Mouse (Mus musculus): ENCODE data around the gene Mex3b.

Gene Mex3b

GRCm38 (mm10) chr7:82867271-82868121 lies at the start of gene Mex3b:
Gene Mex3b (plus strand): TSS chr7:82867333.
- peak; percentile 73 for DNase-seq (ENCODE audit: low spot score)

- no peak for DNase-seq (ENCODE audit: low spot score)
Measured at GRCm38 (mm10) chr7:82819541-82819940, 47.6 kb upstream of the Mex3b start.

GRCm38 (mm10) chr7:82820661-82821060 lies 46.5 kb upstream of the Mex3b start:
- DNase-seq (ENCODE audit: low spot score): no peak

- DNase-seq (ENCODE audit: low spot score): no peak
Measured at GRCm38 (mm10) chr7:82821501-82821900, 45.6 kb upstream of the Mex3b start.

- no peak for DNase-seq (ENCODE audit: low spot score)
Measured at GRCm38 (mm10) chr7:82822528-82822927, 44.6 kb upstream of the Mex3b start.

GRCm38 (mm10) chr7:82828193-82828592 lies 38.9 kb upstream of the Mex3b start:
- DNase-seq (ENCODE audit: low spot score): peak; percentile 15

- no peak for DNase-seq (ENCODE audit: low spot score)
Measured at GRCm38 (mm10) chr7:82829516-82829915, 37.6 kb upstream of the Mex3b start.

GRCm38 (mm10) chr7:82834471-82834870 lies 32.7 kb upstream of the Mex3b start:
- DNase-seq (ENCODE audit: low spot score): no peak

GRCm38 (mm10) chr7:82838414-82838813 lies 28.7 kb upstream of the Mex3b start:
- no peak for DNase-seq (ENCODE audit: low spot score)

- peak; percentile 21 for DNase-seq (ENCODE audit: low spot score)
Measured at GRCm38 (mm10) chr7:82838965-82839675, 28.0 kb upstream of the Mex3b start.

- no peak for DNase-seq (ENCODE audit: low spot score)
Measured at GRCm38 (mm10) chr7:82842222-82842920, 24.8 kb upstream of the Mex3b start.

GRCm38 (mm10) chr7:82850756-82851155 lies 16.4 kb upstream of the Mex3b start:
- peak; percentile 20 for DNase-seq (ENCODE audit: low spot score)

GRCm38 (mm10) chr7:82851670-82852069 lies 15.5 kb upstream of the Mex3b start:
- DNase-seq (ENCODE audit: low spot score): no peak

GRCm38 (mm10) chr7:82854195-82854766 lies 12.9 kb upstream of the Mex3b start:
- no peak for DNase-seq (ENCODE audit: low spot score)

- no peak for DNase-seq (ENCODE audit: low spot score)
Measured at GRCm38 (mm10) chr7:82858611-82859010, 8.5 kb upstream of the Mex3b start.

GRCm38 (mm10) chr7:82860626-82861025 lies 6.5 kb upstream of the Mex3b start:
- DNase-seq (ENCODE audit: low spot score): no peak

- DNase-seq (ENCODE audit: low spot score): no peak
Measured at GRCm38 (mm10) chr7:82863341-82863740, 3.8 kb upstream of the Mex3b start.

- DNase-seq (ENCODE audit: low spot score): no peak
Measured at GRCm38 (mm10) chr7:82864260-82864990, 2.7 kb upstream of the Mex3b start.

GRCm38 (mm10) chr7:82864991-82865771 lies 2.0 kb upstream of the Mex3b start:
- DNase-seq (ENCODE audit: low spot score): peak; percentile 15

GRCm38 (mm10) chr7:82865834-82866485 lies 1.2 kb upstream of the Mex3b start:
- peak; percentile 99 for DNase-seq (ENCODE audit: low spot score)

Measured in layer of hippocampus, adult 11-12 months (tissue).